Mouse (Mus musculus) bone marrow, adult 2 months (tissue): Measurements from ENCODE around the gene Slc25a28.

Source experiments
- CTCF ChIP-seq: fragments of 200-500 bp; IDR thresholded peaks from 2 replicates; pipeline ENCODE4 v1.5.1; 2011; ENCODE audit warnings: low read length, control low read depth; ENCODE audit not compliant: control insufficient read depth, insufficient read depth
- POLR2A ChIP-seq: fragments of 200-500 bp; IDR thresholded peaks from 2 replicates; pipeline ENCODE4 v1.6.1; 2011; ENCODE audit warnings: low read depth, mild to moderate bottlenecking, control low read depth, low read length, borderline replicate concordance; ENCODE audit not compliant: control insufficient read depth

GRCm38 (mm10) chr19:43665441-43666048 is 9.1 kb downstream of the Slc25a28 start:
- no peak for TF ChIP-seq POLR2A
- TF ChIP-seq CTCF: peak; percentile 72
